ENCODE assay signal across 13 mouse cellular contexts in the genomic region with DNA sequence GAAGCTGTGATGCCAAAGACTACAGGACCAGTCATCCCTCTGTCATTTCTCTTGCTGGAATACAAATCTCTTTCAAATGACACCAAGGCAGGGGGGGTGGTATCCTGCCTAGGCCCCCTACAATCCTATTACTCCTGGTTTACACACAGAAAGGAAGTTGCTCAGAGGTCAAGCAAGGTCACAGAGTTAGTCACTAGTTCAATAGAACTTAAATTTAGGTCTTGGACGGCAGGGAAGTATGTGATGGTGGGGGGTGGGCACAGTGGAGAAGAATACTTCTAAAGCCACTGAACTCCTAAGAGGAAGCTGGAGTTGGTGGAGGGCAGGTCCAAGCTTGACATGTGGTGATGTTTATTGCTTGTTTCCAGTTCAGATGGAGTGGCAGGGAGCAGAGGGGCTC.
DNase-seq lines count a peak whose midpoint lies in the region; ATAC-seq and TF ChIP-seq lines count a peak whose summit lies in the region.
"Had no signal": no experiment of that assay in that cellular context is flagged by ENCODE, and none has a peak within 500 bp of the region (broad histone marks: within the 10 kb centered on the region; RNA-seq: fewer than 3 reads in every experiment).

No protein-coding gene starts in this region.

- H3K36me3 ChIP-seq in forebrain, embryonic 12.5 days (replicated peaks): no peaks in the 10 kb centered on the region
- no peaks in the 10 kb centered on the region for H3K36me3 ChIP-seq in forebrain, embryonic 13.5 days (ENCODE audit: poor library complexity, severe bottlenecking)
- H3K36me3 ChIP-seq in liver, postnatal 0 days (replicated peaks; ENCODE audit: insufficient read depth, low read length): no peaks in the 10 kb centered on the region
- no peaks in the 10 kb centered on the region for H3K36me3 ChIP-seq in liver, embryonic 11.5 days (ENCODE audit: control insufficient read depth, insufficient read depth, low read length)
- H3K36me3 ChIP-seq in intestine, embryonic 16.5 days (ENCODE audit: control insufficient read depth, insufficient read depth, low read length): no peaks in the 10 kb centered on the region
- H3K36me3 ChIP-seq: hindbrain, embryonic 15.5 days; limb, embryonic 15.5 days had no signal

- DNase-seq in liver, postnatal 0 days: no peak
- DNase-seq in liver, embryonic 11.5 days (ENCODE audit: low spot score): no peak
- DNase-seq in retina, embryonic 14.5 days (ENCODE audit: low spot score): no peak
- DNase-seq: adrenal gland, postnatal 14 days; cerebellum, adult 9-10 months; heart, adult 18-20 months had no signal

- no peaks in the 10 kb centered on the region for H3K27me3 ChIP-seq in forebrain, embryonic 12.5 days
- H3K27me3 ChIP-seq in forebrain, embryonic 13.5 days: no peaks in the 10 kb centered on the region
- no peaks in the 10 kb centered on the region for H3K27me3 ChIP-seq in liver, postnatal 0 days (ENCODE audit: insufficient read depth, low read length)
- H3K27me3 ChIP-seq in liver, embryonic 11.5 days (replicated peaks; ENCODE audit: control insufficient read depth, insufficient read depth, low read length): no peaks in the 10 kb centered on the region
- H3K27me3 ChIP-seq in intestine, embryonic 16.5 days (replicated peaks; ENCODE audit: control insufficient read depth, insufficient read depth, low read length): no peaks in the 10 kb centered on the region
- H3K27me3 ChIP-seq: hindbrain, embryonic 15.5 days; limb, embryonic 15.5 days had no signal

- H3K4me3 ChIP-seq in forebrain, embryonic 12.5 days (replicated peaks): no peak overlapping the region
- no peak overlapping the region for H3K4me3 ChIP-seq in forebrain, embryonic 13.5 days
- no peak overlapping the region for H3K4me3 ChIP-seq in liver, postnatal 0 days (ENCODE audit: low read depth, low read length)
- H3K4me3 ChIP-seq in liver, embryonic 11.5 days (ENCODE audit: low read depth, low read length): no peak overlapping the region
- H3K4me3 ChIP-seq in bone marrow, adult 2 months (replicated peaks; ENCODE audit: control insufficient read depth, low read depth, low read length): no peak overlapping the region
- H3K4me3 ChIP-seq in intestine, embryonic 16.5 days (ENCODE audit: low read length): no peak overlapping the region
- H3K4me3 ChIP-seq: hindbrain, embryonic 15.5 days; limb, embryonic 15.5 days had no signal

- ATAC-seq in forebrain, embryonic 12.5 days (ENCODE audit: low FRiP score): no peak
- ATAC-seq in forebrain, embryonic 13.5 days: no peak
- peak; percentile 28; the same call in 1 of the 2 replicates for ATAC-seq in liver, postnatal 0 days
- ATAC-seq in liver, embryonic 11.5 days (replicated peaks; ENCODE audit: low FRiP score): no peak
- ATAC-seq in hematopoietic stem cell, adult 5-6 weeks (replicated peaks in 1 of 2; ENCODE audit: insufficient read depth in 1 of 2, low FRiP score in 2 of 2, low TSS enrichment in 1 of 2, low read depth in 1 of 2, poor library complexity in 2 of 2, severe bottlenecking in 2 of 2): peak; percentile 14 to 22; a peak in 3 of 4 replicates
- no peak for ATAC-seq in intestine, embryonic 16.5 days

- H3K4me1 ChIP-seq in forebrain, embryonic 12.5 days: peaks cover 26% of the 10 kb centered on the region
- H3K4me1 ChIP-seq in forebrain, embryonic 13.5 days: peaks cover 12% of the 10 kb centered on the region
- H3K4me1 ChIP-seq in liver, postnatal 0 days (ENCODE audit: insufficient read depth): peaks cover 7% of the 10 kb centered on the region
- H3K4me1 ChIP-seq in liver, embryonic 11.5 days (replicated peaks; ENCODE audit: control insufficient read depth, insufficient read depth, low read length): no peaks in the 10 kb centered on the region; the same call in 1 of the 2 replicates
- peaks cover 1% of the 10 kb centered on the region; the same call in 1 of the 2 replicates for H3K4me1 ChIP-seq in bone marrow, adult 2 months (ENCODE audit: control insufficient read depth, insufficient read depth, low read length)
- H3K4me1 ChIP-seq in intestine, embryonic 16.5 days (ENCODE audit: control insufficient read depth, insufficient read depth, low read length): peaks cover 5% of the 10 kb centered on the region
- H3K4me1 ChIP-seq: hindbrain, embryonic 15.5 days had no signal

- TF ChIP-seq CTCF in liver, postnatal 0 days (IDR thresholded peaks at IDR 0.05; ENCODE audit: low read depth): no peak
- TF ChIP-seq CTCF in bone marrow, adult 2 months (IDR thresholded peaks at IDR 0.05; ENCODE audit: control insufficient read depth, insufficient read depth, low read length): no peak

- no peaks in the 10 kb centered on the region for H3K9me3 ChIP-seq in forebrain, embryonic 12.5 days
- no peaks in the 10 kb centered on the region for H3K9me3 ChIP-seq in forebrain, embryonic 13.5 days (replicated peaks)
- H3K9me3 ChIP-seq in liver, postnatal 0 days (ENCODE audit: low read length): no peaks in the 10 kb centered on the region
- no peaks in the 10 kb centered on the region for H3K9me3 ChIP-seq in liver, embryonic 11.5 days (ENCODE audit: control insufficient read depth, low read length)
- H3K9me3 ChIP-seq in intestine, embryonic 16.5 days (ENCODE audit: control insufficient read depth, low read length): no peaks in the 10 kb centered on the region
- H3K9me3 ChIP-seq: hindbrain, embryonic 15.5 days; limb, embryonic 15.5 days had no signal

- 0 out of 2 replicates have a peak overlapping the region, but pooled peaks have one; percentile 32 for H3K27ac ChIP-seq in forebrain, embryonic 12.5 days
- no peak overlapping the region for H3K27ac ChIP-seq in forebrain, embryonic 13.5 days
- H3K27ac ChIP-seq in liver, postnatal 0 days (ENCODE audit: low read depth): no peak overlapping the region; the same call in 1 of the 2 replicates
- H3K27ac ChIP-seq in liver, embryonic 11.5 days (ENCODE audit: low read depth, low read length): no peak overlapping the region
- peak overlapping the region; percentile 3; the same call in 1 of the 2 replicates for H3K27ac ChIP-seq in bone marrow, adult 2 months (ENCODE audit: control insufficient read depth, insufficient read depth, low read depth, low read length, poor library complexity)
- no peak overlapping the region; the same call in 1 of the 2 replicates for H3K27ac ChIP-seq in intestine, embryonic 16.5 days (ENCODE audit: low read length)
- H3K27ac ChIP-seq: hindbrain, embryonic 15.5 days; limb, embryonic 15.5 days had no signal

- no peak for TF ChIP-seq EP300 in liver, postnatal 0 days (IDR thresholded peaks at IDR 0.05; ENCODE audit: low read depth)

- H3K9ac ChIP-seq in forebrain, embryonic 12.5 days: no peak overlapping the region
- H3K9ac ChIP-seq in forebrain, embryonic 13.5 days: no peak overlapping the region
- H3K9ac ChIP-seq in liver, postnatal 0 days (replicated peaks): no peak overlapping the region
- no peak overlapping the region for H3K9ac ChIP-seq in liver, embryonic 11.5 days (ENCODE audit: low read depth, low read length)
- no peak overlapping the region for H3K9ac ChIP-seq in intestine, embryonic 16.5 days (ENCODE audit: low read depth, low read length)
- H3K9ac ChIP-seq: hindbrain, embryonic 15.5 days; limb, embryonic 15.5 days had no signal

- 7% methylated on average over 1 of the region's 1 CpGs for WGBS in forebrain, embryonic 12.5 days
- WGBS in forebrain, embryonic 13.5 days: 5% methylated on average over 1 of the region's 1 CpGs
- WGBS in liver, postnatal 0 days (ENCODE audit: insufficient replicate concordance): 16% methylated on average over 1 of the region's 1 CpGs
- 6% methylated on average over 1 of the region's 1 CpGs for WGBS in liver, embryonic 11.5 days
- WGBS in bone marrow, adult 2 months: 3% methylated on average over 1 of the region's 1 CpGs
- WGBS in intestine, embryonic 16.5 days: 22% methylated on average over 1 of the region's 1 CpGs

- TF ChIP-seq POLR2A in bone marrow, adult 2 months (IDR thresholded peaks at IDR 0.05; ENCODE audit: borderline replicate concordance, control insufficient read depth, low read depth, low read length): no peak

- H3K4me2 ChIP-seq in forebrain, embryonic 12.5 days: no peak overlapping the region
- H3K4me2 ChIP-seq in forebrain, embryonic 13.5 days: no peak overlapping the region
- H3K4me2 ChIP-seq in liver, postnatal 0 days (ENCODE audit: low read depth, low read length): no peak overlapping the region
- no peak overlapping the region for H3K4me2 ChIP-seq in liver, embryonic 11.5 days
- no peak overlapping the region for H3K4me2 ChIP-seq in intestine, embryonic 16.5 days (ENCODE audit: low read depth, low read length)
- H3K4me2 ChIP-seq: hindbrain, embryonic 15.5 days; limb, embryonic 15.5 days had no signal

Comparison
In these comparisons a context has a peak if more than half of its experiments do, and no peak if none do; other contexts are left out.
1. ATAC-seq: peak in liver, postnatal 0 days (single experiment) and hematopoietic stem cell, adult 5-6 weeks (2 of 2); none in forebrain, embryonic 12.5 days (single experiment), forebrain, embryonic 13.5 days (single experiment), liver, embryonic 11.5 days (single experiment) and intestine, embryonic 16.5 days (single experiment).
2. H3K27ac ChIP-seq: peak in forebrain, embryonic 12.5 days (single experiment) and bone marrow, adult 2 months (single experiment); none in forebrain, embryonic 13.5 days (single experiment), liver, postnatal 0 days (single experiment), liver, embryonic 11.5 days (single experiment) and intestine, embryonic 16.5 days (single experiment).